Mouse (Mus musculus) embryonic facial prominence, embryonic 13.5 days (tissue): Measurements from ENCODE around the gene Ube2ql1. TPM values are rescaled to one million over a fixed set of nuclear protein-coding genes. Genes with fewer than 3 reads are reported as not detected.
A peak's percentile ranks its signal among the peaks of the same experiment; 100 is the strongest.

Source experiments
- ATAC-seq: fragments of 200-750 bp; cut with Nextera tagmentation; 2 replicates; pipeline ENCODE4 v1.8.0; 2017; ENCODE audit warnings: low read depth; ENCODE audit not compliant: insufficient number of reproducible peaks, insufficient read depth, low FRiP score, low TSS enrichment
- H3K27ac ChIP-seq: fragments of 300-500 bp; sonication (generic); 2 replicates; pipeline ENCODE4 v1.5.1; 2015; ENCODE audit warnings: moderate library complexity, mild to moderate bottlenecking, inconsistent platforms
- H3K27me3 ChIP-seq: fragments of 300-500 bp; sonication (generic); 2 replicates; pipeline ENCODE4 v1.6.1; 2015; ENCODE audit warnings: mild to moderate bottlenecking, inconsistent platforms
- H3K36me3 ChIP-seq: fragments of 300-500 bp; sonication (generic); 2 replicates; pipeline ENCODE4 v1.6.1; 2015; ENCODE audit warnings: mild to moderate bottlenecking, inconsistent platforms
- H3K4me1 ChIP-seq: fragments of 300-500 bp; sonication (generic); 2 replicates; pipeline ENCODE4 v1.6.1; 2015; ENCODE audit warnings: inconsistent platforms
- H3K4me2 ChIP-seq: fragments of 300-500 bp; sonication (generic); 2 replicates; pipeline ENCODE4 v1.6.1; 2015; ENCODE audit warnings: moderate library complexity, mild to moderate bottlenecking, inconsistent platforms
- H3K4me3 ChIP-seq: fragments of 300-500 bp; sonication (generic); 2 replicates; pipeline ENCODE4 v1.5.1; 2015; ENCODE audit warnings: mild to moderate bottlenecking, inconsistent platforms
- H3K9ac ChIP-seq: fragments of 300-500 bp; sonication (generic); 2 replicates; pipeline ENCODE4 v1.6.1; 2015; ENCODE audit warnings: mild to moderate bottlenecking, inconsistent platforms
- H3K9me3 ChIP-seq: fragments of 300-500 bp; sonication (generic); 2 replicates; pipeline ENCODE4 v1.6.1; 2016; ENCODE audit warnings: inconsistent platforms
- WGBS: fragments of 180-500 bp; shearing (Covaris S2); methylation state at CpG from one replicate; pipeline ENCODE4 v1.1.7; 2015; ENCODE audit warnings: mixed read lengths; 5-methylcytosine and 5-hydroxymethylcytosine counted together
- polyA plus RNA-seq: library from polyadenylated mRNA; unstranded; fragments of >200 nt; fragmentation: Nextera tagmentation; extraction: Ambion mirVana; gene quantifications from 2 replicates; pipeline ENCODE4 v1.2.1, GENCODE M21; 2015

Ube2ql1 gene
- polyA plus RNA-seq, 1 experiment from 2014 or later: 0.80 TPM

GRCm38 (mm10) chr13:69706919-69707318 is 32.8 kb downstream of the Ube2ql1 start:
- H3K4me2 ChIP-seq: no peak overlapping the region
- H3K9me3 ChIP-seq: no peaks in the 10 kb centered on the region
- no peaks in the 10 kb centered on the region for H3K36me3 ChIP-seq
- no peak overlapping the region for H3K9ac ChIP-seq
- H3K4me3 ChIP-seq: no peak overlapping the region
- no peak overlapping the region for H3K27ac ChIP-seq
- H3K27me3 ChIP-seq: peaks cover 56% of the 10 kb centered on the region
- H3K4me1 ChIP-seq: no peaks in the 10 kb centered on the region
- WGBS: 16% methylated on average over 2 of the region's 2 CpGs
- no peak for ATAC-seq

GRCm38 (mm10) chr13:69703505-69703904 is 36.2 kb downstream of the Ube2ql1 start:
- Histone ChIP-seq H3K27ac (no peak overlapping the region), H3K4me2 (no peak overlapping the region), H3K9ac (no peak overlapping the region), H3K4me1 (no peaks in the 10 kb centered on the region), H3K9me3 (no peaks in the 10 kb centered on the region), H3K4me3 (no peak overlapping the region), H3K27me3 (peaks cover 41% of the 10 kb centered on the region), H3K36me3 (no peaks in the 10 kb centered on the region)
- WGBS: 22% methylated on average over 11 of the region's 11 CpGs
- no peak for ATAC-seq

GRCm38 (mm10) chr13:69701397-69701796 is 38.3 kb downstream of the Ube2ql1 start:
- Histone ChIP-seq H3K4me1 (no peaks in the 10 kb centered on the region), H3K9me3 (no peaks in the 10 kb centered on the region), H3K9ac (no peak overlapping the region), H3K4me2 (no peak overlapping the region), H3K4me3 (no peak overlapping the region), H3K36me3 (no peaks in the 10 kb centered on the region), H3K27me3 (peaks cover 34% of the 10 kb centered on the region), H3K27ac (no peak overlapping the region)
- 84% methylated on average over 4 of the region's 4 CpGs for WGBS
- ATAC-seq: no peak

- no peak overlapping the region for H3K9ac ChIP-seq
- no peaks in the 10 kb centered on the region for H3K9me3 ChIP-seq
- no peaks in the 10 kb centered on the region for H3K36me3 ChIP-seq
- peaks cover 33% of the 10 kb centered on the region for H3K27me3 ChIP-seq
- no peak for ATAC-seq
- H3K27ac ChIP-seq: no peak overlapping the region
- H3K4me1 ChIP-seq: no peaks in the 10 kb centered on the region
- no peak overlapping the region for H3K4me3 ChIP-seq
- 50% methylated on average over 1 of the region's 1 CpGs for WGBS
- H3K4me2 ChIP-seq: no peak overlapping the region
Observed at GRCm38 (mm10) chr13:69700827-69701226, 38.9 kb downstream of the Ube2ql1 start.

- H3K36me3 ChIP-seq: no peaks in the 10 kb centered on the region
- H3K4me2 ChIP-seq: no peak overlapping the region
- no peaks in the 10 kb centered on the region for H3K9me3 ChIP-seq
- H3K9ac ChIP-seq: no peak overlapping the region
- no peak overlapping the region for H3K27ac ChIP-seq
- no peak for ATAC-seq
- H3K4me1 ChIP-seq: no peaks in the 10 kb centered on the region
- no peak overlapping the region for H3K4me3 ChIP-seq
- 41% methylated on average over 13 of the region's 13 CpGs for WGBS
- peaks cover 10% of the 10 kb centered on the region; the same call in 1 of the 2 replicates for H3K27me3 ChIP-seq
Observed at GRCm38 (mm10) chr13:69696333-69696991, 43.2 kb downstream of the Ube2ql1 start.

- H3K36me3 ChIP-seq: no peaks in the 10 kb centered on the region
- ATAC-seq: no peak
- peaks cover 14% of the 10 kb centered on the region; the same call in 1 of the 2 replicates for H3K27me3 ChIP-seq
- no peak overlapping the region for H3K27ac ChIP-seq
- no peak overlapping the region for H3K4me2 ChIP-seq
- no peak overlapping the region for H3K4me3 ChIP-seq
- no peak overlapping the region for H3K9ac ChIP-seq
- WGBS: 38% methylated on average over 7 of the region's 7 CpGs
- H3K9me3 ChIP-seq: no peaks in the 10 kb centered on the region
- H3K4me1 ChIP-seq: no peaks in the 10 kb centered on the region
Observed at GRCm38 (mm10) chr13:69691074-69691473, 48.6 kb downstream of the Ube2ql1 start.

- no peak for ATAC-seq
- no peak overlapping the region for H3K9ac ChIP-seq
- 36% methylated on average over 1 of the region's 1 CpGs for WGBS
- no peaks in the 10 kb centered on the region for H3K9me3 ChIP-seq
- H3K4me3 ChIP-seq: no peak overlapping the region
- peaks cover 5% of the 10 kb centered on the region; the same call in 1 of the 2 replicates for H3K27me3 ChIP-seq
- H3K36me3 ChIP-seq: no peaks in the 10 kb centered on the region
- H3K4me2 ChIP-seq: no peak overlapping the region
- H3K4me1 ChIP-seq: peaks cover 10% of the 10 kb centered on the region
- no peak overlapping the region for H3K27ac ChIP-seq
Observed at GRCm38 (mm10) chr13:69687023-69687422, 52.7 kb downstream of the Ube2ql1 start.

GRCm38 (mm10) chr13:69685406-69685818 is 54.3 kb downstream of the Ube2ql1 start:
- WGBS: 13% methylated on average over 5 of the region's 5 CpGs
- Histone ChIP-seq H3K9ac (no peak overlapping the region), H3K36me3 (no peaks in the 10 kb centered on the region), H3K9me3 (no peaks in the 10 kb centered on the region), H3K4me3 (no peak overlapping the region), H3K27ac (no peak overlapping the region), H3K4me1 (peaks cover 10% of the 10 kb centered on the region), H3K4me2 (peak overlapping the region; percentile 19), H3K27me3 (peaks cover 5% of the 10 kb centered on the region; the same call in 1 of the 2 replicates)
- ATAC-seq: no peak

GRCm38 (mm10) chr13:69673921-69674618 is 65.6 kb downstream of the Ube2ql1 start:
- no peak overlapping the region for H3K9ac ChIP-seq
- H3K9me3 ChIP-seq: no peaks in the 10 kb centered on the region
- no peaks in the 10 kb centered on the region for H3K36me3 ChIP-seq
- no peaks in the 10 kb centered on the region for H3K27me3 ChIP-seq
- H3K4me3 ChIP-seq: no peak overlapping the region
- H3K4me2 ChIP-seq: no peak overlapping the region
- H3K4me1 ChIP-seq: no peaks in the 10 kb centered on the region
- 54% methylated on average over 10 of the region's 10 CpGs for WGBS
- no peak overlapping the region for H3K27ac ChIP-seq
- no peak for ATAC-seq

GRCm38 (mm10) chr13:69673197-69673920 is 66.3 kb downstream of the Ube2ql1 start:
- H3K4me2 ChIP-seq: no peak overlapping the region
- WGBS: 75% methylated on average over 5 of the region's 5 CpGs
- no peaks in the 10 kb centered on the region for H3K36me3 ChIP-seq
- no peak for ATAC-seq
- H3K4me1 ChIP-seq: no peaks in the 10 kb centered on the region
- no peak overlapping the region for H3K4me3 ChIP-seq
- H3K9ac ChIP-seq: no peak overlapping the region
- H3K27me3 ChIP-seq: no peaks in the 10 kb centered on the region
- no peak overlapping the region for H3K27ac ChIP-seq
- H3K9me3 ChIP-seq: no peaks in the 10 kb centered on the region

- no peaks in the 10 kb centered on the region for H3K9me3 ChIP-seq
- ATAC-seq: no peak
- H3K4me2 ChIP-seq: no peak overlapping the region
- H3K9ac ChIP-seq: no peak overlapping the region
- no peaks in the 10 kb centered on the region for H3K36me3 ChIP-seq
- H3K27me3 ChIP-seq: no peaks in the 10 kb centered on the region
- no peaks in the 10 kb centered on the region for H3K4me1 ChIP-seq
- no peak overlapping the region for H3K27ac ChIP-seq
- 91% methylated on average over 10 of the region's 10 CpGs for WGBS
- no peak overlapping the region for H3K4me3 ChIP-seq
Observed at GRCm38 (mm10) chr13:69672565-69672964, 67.1 kb downstream of the Ube2ql1 start.
